Mouse (Mus musculus) liver, embryonic 16.5 days (tissue): ENCODE results near the gene Lactbl1. TPM values are rescaled to one million over a fixed set of nuclear protein-coding genes. Genes with fewer than 3 reads are reported as not detected.

ENCODE experiments used
- ATAC-seq: fragments of 200-750 bp; cut with Nextera tagmentation; 2 replicates; pipeline ENCODE4 v1.8.0; 2017; ENCODE audit warnings: low read depth, mild to moderate bottlenecking, moderate number of reproducible peaks, moderate library complexity
- H3K27ac ChIP-seq: fragments of 300-500 bp; sonication (generic); 2 replicates; pipeline ENCODE4 v1.5.1; 2014; ENCODE audit warnings: mild to moderate bottlenecking, low read length
- H3K27me3 ChIP-seq: fragments of 300-500 bp; sonication (generic); 2 replicates; pipeline ENCODE4 v1.6.1; 2014; ENCODE audit warnings: low read depth, low read length, mixed read lengths; ENCODE audit not compliant: control insufficient read depth, insufficient read depth
- H3K36me3 ChIP-seq: fragments of 300-500 bp; sonication (generic); 2 replicates; pipeline ENCODE4 v1.6.1; 2014; ENCODE audit warnings: mild to moderate bottlenecking; ENCODE audit not compliant: control insufficient read depth, insufficient read depth
- H3K4me1 ChIP-seq: fragments of 300-500 bp; sonication (generic); 2 replicates; pipeline ENCODE4 v1.6.1; 2014; ENCODE audit warnings: low read depth, low read length, mixed read lengths; ENCODE audit not compliant: control insufficient read depth
- H3K4me2 ChIP-seq: fragments of 300-500 bp; sonication (generic); 2 replicates; pipeline ENCODE4 v1.6.1; 2014; ENCODE audit warnings: low read depth, low read length, mixed read lengths
- H3K4me3 ChIP-seq: fragments of 300-500 bp; sonication (generic); 2 replicates; pipeline ENCODE4 v1.5.1; 2014; ENCODE audit warnings: low read depth, mild to moderate bottlenecking, low read length
- H3K9ac ChIP-seq: fragments of 300-500 bp; sonication (generic); 2 replicates; pipeline ENCODE4 v1.6.1; 2014; ENCODE audit warnings: low read depth, low read length
- H3K9me3 ChIP-seq: fragments of 300-500 bp; sonication (generic); replicated peaks from 2 replicates; pipeline ENCODE4 v1.6.1; 2016; ENCODE audit warnings: low read length; ENCODE audit not compliant: control insufficient read depth
- WGBS: fragments of 180-500 bp; shearing (Covaris S2); extraction: QIAGEN DNeasy Blood & Tissue Kit; methylation state at CpG from one replicate; pipeline ENCODE4 v1.1.7; 2014; ENCODE audit not compliant: insufficient replicate concordance; 5-methylcytosine and 5-hydroxymethylcytosine counted together
- polyA plus RNA-seq: library from polyadenylated mRNA; unstranded; fragments of >200 nt; fragmentation: Nextera tagmentation; extraction: Ambion mirVana; gene quantifications from 2 replicates; pipeline ENCODE4 v1.2.1, GENCODE M21; 2015

Gene Lactbl1
- polyA plus RNA-seq, 1 experiment from 2014 or later, result not detected

- 21% methylated on average over 11 of the region's 11 CpGs for WGBS
- H3K4me1 ChIP-seq, result no peaks in the 10 kb centered on the region; the same call in 1 of the 2 replicates
- no peak overlapping the region for H3K4me2 ChIP-seq
- no peak for ATAC-seq
- no peaks in the 10 kb centered on the region; the same call in 1 of the 2 replicates for H3K9me3 ChIP-seq
- H3K27ac ChIP-seq, result no peak overlapping the region
- no peak overlapping the region for H3K9ac ChIP-seq
- H3K27me3 ChIP-seq, result no peaks in the 10 kb centered on the region
- no peaks in the 10 kb centered on the region for H3K36me3 ChIP-seq
- no peak overlapping the region for H3K4me3 ChIP-seq
Observed at GRCm38 (mm10) chr4:136648922-136649479, 26.6 kb downstream of the Lactbl1 start.

GRCm38 (mm10) chr4:136649480-136650196 is 27.2 kb downstream of the Lactbl1 start:
- Histone ChIP-seq H3K27me3 (no peaks in the 10 kb centered on the region), H3K4me2 (no peak overlapping the region), H3K36me3 (no peaks in the 10 kb centered on the region), H3K4me3 (no peak overlapping the region), H3K27ac (no peak overlapping the region), H3K4me1 (no peaks in the 10 kb centered on the region; the same call in 1 of the 2 replicates), H3K9ac (no peak overlapping the region), H3K9me3 (no peaks in the 10 kb centered on the region; the same call in 1 of the 2 replicates)
- ATAC-seq, result no peak
- 29% methylated on average over 13 of the region's 13 CpGs for WGBS

GRCm38 (mm10) chr4:136650261-136650660 is 27.8 kb downstream of the Lactbl1 start:
- Histone ChIP-seq H3K4me3 (no peak overlapping the region), H3K9me3 (no peaks in the 10 kb centered on the region; the same call in 1 of the 2 replicates), H3K9ac (no peak overlapping the region), H3K27me3 (no peaks in the 10 kb centered on the region), H3K4me2 (no peak overlapping the region), H3K4me1 (no peaks in the 10 kb centered on the region; the same call in 1 of the 2 replicates), H3K36me3 (no peaks in the 10 kb centered on the region), H3K27ac (no peak overlapping the region)
- WGBS, result 74% methylated on average over 8 of the region's 8 CpGs
- ATAC-seq, result no peak

GRCm38 (mm10) chr4:136651357-136651811 is 29.0 kb downstream of the Lactbl1 start:
- Histone ChIP-seq H3K27me3 (no peaks in the 10 kb centered on the region), H3K36me3 (no peaks in the 10 kb centered on the region), H3K9ac (no peak overlapping the region), H3K4me1 (no peaks in the 10 kb centered on the region; the same call in 1 of the 2 replicates), H3K4me3 (no peak overlapping the region), H3K27ac (no peak overlapping the region), H3K4me2 (no peak overlapping the region), H3K9me3 (no peaks in the 10 kb centered on the region; the same call in 1 of the 2 replicates)
- no peak for ATAC-seq
- 33% methylated on average over 3 of the region's 3 CpGs for WGBS

- ATAC-seq, result no peak
- no peak overlapping the region for H3K27ac ChIP-seq
- WGBS, result 60% methylated on average over 13 of the region's 13 CpGs
- H3K27me3 ChIP-seq, result no peaks in the 10 kb centered on the region
- H3K4me3 ChIP-seq, result no peak overlapping the region
- H3K4me1 ChIP-seq, result no peaks in the 10 kb centered on the region; the same call in 1 of the 2 replicates
- no peaks in the 10 kb centered on the region for H3K36me3 ChIP-seq
- no peak overlapping the region for H3K4me2 ChIP-seq
- no peaks in the 10 kb centered on the region for H3K9me3 ChIP-seq
- no peak overlapping the region for H3K9ac ChIP-seq
Observed at GRCm38 (mm10) chr4:136651882-136652527, 29.6 kb downstream of the Lactbl1 start.

- Histone ChIP-seq H3K27ac (no peak overlapping the region), H3K27me3 (no peaks in the 10 kb centered on the region), H3K4me1 (no peaks in the 10 kb centered on the region; the same call in 1 of the 2 replicates), H3K36me3 (no peaks in the 10 kb centered on the region), H3K4me3 (no peak overlapping the region), H3K4me2 (no peak overlapping the region), H3K9ac (no peak overlapping the region), H3K9me3 (no peaks in the 10 kb centered on the region)
- 32% methylated on average over 11 of the region's 11 CpGs for WGBS
- no peak for ATAC-seq
Observed at GRCm38 (mm10) chr4:136652528-136652910, 30.1 kb downstream of the Lactbl1 start.

GRCm38 (mm10) chr4:136653019-136653418 is 30.6 kb downstream of the Lactbl1 start:
- peak; percentile 16; the same call in 1 of the 2 replicates for ATAC-seq

GRCm38 (mm10) chr4:136653692-136654234 is 31.3 kb downstream of the Lactbl1 start:
- Histone ChIP-seq H3K9ac (no peak overlapping the region), H3K4me1 (no peaks in the 10 kb centered on the region; the same call in 1 of the 2 replicates), H3K27ac (no peak overlapping the region), H3K4me3 (no peak overlapping the region), H3K36me3 (no peaks in the 10 kb centered on the region), H3K9me3 (no peaks in the 10 kb centered on the region), H3K4me2 (no peak overlapping the region), H3K27me3 (no peaks in the 10 kb centered on the region)
- ATAC-seq, result no peak
- WGBS, result 27% methylated on average over 10 of the region's 10 CpGs

More at GRCm38 (mm10) chr4:136653019-136653418, 30.6 kb downstream of the Lactbl1 start:
- Histone ChIP-seq H3K27ac (no peak overlapping the region), H3K4me2 (no peak overlapping the region), H3K4me1 (no peaks in the 10 kb centered on the region; the same call in 1 of the 2 replicates), H3K27me3 (no peaks in the 10 kb centered on the region), H3K9me3 (no peaks in the 10 kb centered on the region), H3K4me3 (no peak overlapping the region), H3K36me3 (no peaks in the 10 kb centered on the region), H3K9ac (no peak overlapping the region)
- 13% methylated on average over 6 of the region's 6 CpGs for WGBS
